Mouse (Mus musculus): ENCODE results near the gene Tsc22d4. TPM values are rescaled to one million over a fixed set of nuclear protein-coding genes. Genes with fewer than 3 reads are reported as not detected.
A peak's percentile ranks its signal among the peaks of the same experiment; 100 is the strongest.

Gene Tsc22d4
- polyA plus RNA-seq, 1 experiment = 51.8 TPM

DNA sequence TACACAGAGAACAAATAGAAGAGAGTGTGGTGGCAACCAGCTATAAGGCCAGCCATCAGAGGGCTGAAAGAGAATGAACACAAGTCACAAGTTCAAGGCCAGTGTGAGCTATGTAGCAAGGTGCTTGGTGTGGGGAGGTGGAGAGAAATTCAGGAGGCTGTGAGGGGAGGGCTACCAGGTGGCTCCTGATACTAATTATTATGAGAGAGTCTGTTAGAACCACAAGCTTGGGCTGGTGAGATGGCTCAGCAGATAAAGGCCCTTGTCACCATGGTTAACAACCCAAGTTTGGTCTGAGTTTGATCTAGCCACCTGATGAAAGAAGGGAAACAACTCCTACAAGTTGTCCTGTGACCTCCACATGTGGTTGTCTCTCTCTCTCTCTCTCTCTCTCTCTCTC is 27.2 kb downstream of the Tsc22d4 start:
- TF ChIP-seq CTCF (IDR thresholded peaks at IDR 0.05; ENCODE audit: borderline replicate concordance, extremely low read depth, insufficient read depth, insufficient read length) (no peak), POLR2A (IDR thresholded peaks at IDR 0.05; ENCODE audit: borderline replicate concordance, extremely low read depth, insufficient read depth, insufficient read length, poor library complexity, severe bottlenecking) (no peak)
- DNase-seq (ENCODE audit: low read depth) = no peak

DNA sequence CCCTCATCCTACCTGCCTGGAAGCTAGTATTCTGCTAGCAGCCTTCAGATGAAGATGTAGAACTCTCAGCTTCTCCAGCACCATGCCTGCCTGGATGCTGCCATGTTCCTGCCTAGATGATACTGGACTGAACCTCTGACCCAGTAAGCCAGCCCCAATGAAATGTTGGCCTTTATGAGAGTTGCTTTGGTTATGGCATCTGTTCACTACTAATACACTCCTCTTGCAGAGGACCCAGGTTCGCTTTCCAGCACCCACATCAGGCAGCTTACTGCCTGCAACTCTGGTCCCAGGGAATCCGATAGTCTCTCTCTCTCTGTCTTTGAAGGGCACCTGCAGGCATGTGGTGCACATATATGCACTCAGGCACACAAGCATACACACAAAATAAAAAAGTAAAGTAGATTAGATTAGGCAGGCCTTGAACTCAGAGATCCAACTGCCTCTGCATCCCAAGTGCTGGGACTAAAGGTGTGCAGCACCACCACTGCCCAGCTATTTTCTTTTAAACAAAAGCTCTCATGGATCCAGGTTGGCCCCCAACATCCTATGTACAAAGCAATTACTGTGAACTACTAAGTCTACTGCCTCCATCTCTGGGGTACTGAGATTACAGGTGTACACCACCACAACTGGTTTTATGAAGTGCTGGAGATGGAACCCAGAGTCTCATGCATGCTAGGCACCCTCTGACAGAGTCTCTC is 30.2 kb downstream of the Tsc22d4 start:
- no peak for DNase-seq (ENCODE audit: low read depth)
- TF ChIP-seq POLR2A (IDR thresholded peaks at IDR 0.05; ENCODE audit: borderline replicate concordance, extremely low read depth, insufficient read depth, insufficient read length, poor library complexity, severe bottlenecking) = no peak
- no peak for TF ChIP-seq CTCF (IDR thresholded peaks at IDR 0.05; ENCODE audit: borderline replicate concordance, extremely low read depth, insufficient read depth, insufficient read length)

DNA sequence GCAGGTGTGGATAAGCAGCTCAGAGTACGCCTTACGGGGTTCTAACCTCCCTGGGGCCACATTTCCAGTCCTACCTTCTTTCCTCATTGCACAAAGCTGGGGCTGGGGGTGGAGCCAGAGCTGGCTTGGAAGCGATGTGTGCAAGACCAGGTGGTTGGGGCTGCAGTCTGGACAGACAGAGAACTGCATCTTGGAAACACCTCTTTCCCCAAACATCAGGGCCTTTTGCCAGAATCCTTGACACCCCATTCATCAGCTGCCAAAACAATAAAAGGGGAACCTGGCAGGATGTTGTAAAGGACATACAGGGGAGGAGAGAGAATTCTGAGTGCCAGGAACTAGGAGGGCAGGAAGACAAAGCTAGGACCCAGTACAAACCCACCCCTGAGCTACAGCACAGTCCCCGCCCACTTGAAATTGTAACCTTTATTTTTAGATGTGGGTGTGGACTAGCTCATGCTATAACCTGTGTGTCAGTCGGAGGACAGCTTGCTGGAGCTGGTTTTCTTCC is 30.9 kb downstream of the Tsc22d4 start:
- TF ChIP-seq CTCF (IDR thresholded peaks at IDR 0.05; ENCODE audit: borderline replicate concordance, extremely low read depth, insufficient read depth, insufficient read length) (no peak), POLR2A (IDR thresholded peaks at IDR 0.05; ENCODE audit: borderline replicate concordance, extremely low read depth, insufficient read depth, insufficient read length, poor library complexity, severe bottlenecking) (no peak)
- DNase-seq (ENCODE audit: low read depth) = peak; percentile 63

DNA sequence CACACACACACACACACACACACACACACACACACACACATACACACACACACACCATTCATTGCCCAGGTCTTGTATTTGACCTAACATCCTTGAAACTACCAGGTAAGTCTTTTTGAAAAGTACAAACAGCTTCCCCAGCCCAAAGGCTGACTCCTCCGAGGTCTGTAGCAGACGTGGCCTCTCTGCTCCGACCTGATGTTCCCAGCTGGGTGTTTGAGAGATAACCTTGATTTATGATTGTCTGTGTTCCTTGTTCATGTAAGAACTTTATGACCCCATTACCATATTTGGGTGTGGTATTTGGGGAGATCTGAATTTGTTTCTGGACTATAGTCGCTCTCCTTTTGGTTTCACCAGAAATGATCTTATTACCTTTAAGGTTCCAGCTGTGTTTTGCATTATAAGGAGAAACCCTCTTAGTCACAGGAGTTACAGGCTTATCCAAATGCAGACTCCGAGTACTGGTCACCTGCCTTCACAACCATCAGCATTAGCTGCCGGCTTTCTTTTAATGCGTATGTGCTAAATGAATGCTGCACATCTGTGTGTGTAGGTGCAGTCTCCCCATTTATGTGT is 31.8 kb downstream of the Tsc22d4 start:
- no peak for DNase-seq (ENCODE audit: low read depth)
- no peak for TF ChIP-seq CTCF (IDR thresholded peaks at IDR 0.05; ENCODE audit: borderline replicate concordance, extremely low read depth, insufficient read depth, insufficient read length)
- TF ChIP-seq POLR2A (IDR thresholded peaks at IDR 0.05; ENCODE audit: borderline replicate concordance, extremely low read depth, insufficient read depth, insufficient read length, poor library complexity, severe bottlenecking) = no peak

DNA sequence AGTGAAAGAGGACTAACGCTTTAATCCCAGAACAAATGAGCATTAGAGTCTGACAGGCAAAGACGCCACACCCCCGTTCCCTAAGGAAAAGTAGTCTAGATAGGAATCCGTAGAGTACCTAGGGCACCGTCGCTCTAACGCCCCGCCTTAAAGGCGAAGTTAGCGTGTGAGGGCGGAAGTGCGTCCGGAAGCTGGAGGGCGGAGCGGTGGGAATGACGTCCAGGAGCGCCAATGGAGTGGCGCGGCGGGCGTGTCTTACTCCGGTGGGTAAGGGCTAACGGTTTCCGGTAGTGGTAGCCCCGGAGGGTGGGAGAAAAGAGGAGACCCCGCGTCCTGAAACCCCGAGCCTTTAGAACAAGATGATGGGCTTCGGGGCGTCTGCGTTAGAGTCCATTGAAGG is 33.1 kb downstream of the Tsc22d4 start, which contains the start of gene Ppp1r35:
TSS of gene Ppp1r35 (plus strand) at position 215 of the 400 bp plus-strand sequence.
- TF ChIP-seq POLR2A (IDR thresholded peaks at IDR 0.05; ENCODE audit: borderline replicate concordance, extremely low read depth, insufficient read depth, insufficient read length, poor library complexity, severe bottlenecking) (no peak), CTCF (IDR thresholded peaks at IDR 0.05; ENCODE audit: borderline replicate concordance, extremely low read depth, insufficient read depth, insufficient read length) (no peak)

GRCm38 (mm10) chr5:137779053-137779933 is 33.8 kb downstream of the Tsc22d4 start:
- TF ChIP-seq POLR2A (IDR thresholded peaks at IDR 0.05; ENCODE audit: borderline replicate concordance, extremely low read depth, insufficient read depth, insufficient read length, poor library complexity, severe bottlenecking) = no peak
- TF ChIP-seq CTCF (IDR thresholded peaks at IDR 0.05; ENCODE audit: borderline replicate concordance, extremely low read depth, insufficient read depth, insufficient read length) = no peak
- no peak for DNase-seq (ENCODE audit: low read depth)

More for the DNA sequence above, 33.1 kb downstream of the Tsc22d4 start, which contains the start of gene Ppp1r35:
- peak; percentile 99 for DNase-seq (ENCODE audit: low read depth)

GRCm38 (mm10) chr5:137781661-137782060 is 36.1 kb downstream of the Tsc22d4 start:
- TF ChIP-seq POLR2A (IDR thresholded peaks at IDR 0.05; ENCODE audit: borderline replicate concordance, extremely low read depth, insufficient read depth, insufficient read length, poor library complexity, severe bottlenecking) (no peak), CTCF (IDR thresholded peaks at IDR 0.05; ENCODE audit: borderline replicate concordance, extremely low read depth, insufficient read depth, insufficient read length) (no peak)
- no peak for DNase-seq (ENCODE audit: low read depth)

- no peak for DNase-seq (ENCODE audit: low read depth)
- TF ChIP-seq POLR2A (IDR thresholded peaks at IDR 0.05; ENCODE audit: borderline replicate concordance, extremely low read depth, insufficient read depth, insufficient read length, poor library complexity, severe bottlenecking) = no peak
- TF ChIP-seq CTCF (IDR thresholded peaks at IDR 0.05; ENCODE audit: borderline replicate concordance, extremely low read depth, insufficient read depth, insufficient read length) = no peak
Measured at GRCm38 (mm10) chr5:137782776-137783522, 37.4 kb downstream of the Tsc22d4 start.

DNA sequence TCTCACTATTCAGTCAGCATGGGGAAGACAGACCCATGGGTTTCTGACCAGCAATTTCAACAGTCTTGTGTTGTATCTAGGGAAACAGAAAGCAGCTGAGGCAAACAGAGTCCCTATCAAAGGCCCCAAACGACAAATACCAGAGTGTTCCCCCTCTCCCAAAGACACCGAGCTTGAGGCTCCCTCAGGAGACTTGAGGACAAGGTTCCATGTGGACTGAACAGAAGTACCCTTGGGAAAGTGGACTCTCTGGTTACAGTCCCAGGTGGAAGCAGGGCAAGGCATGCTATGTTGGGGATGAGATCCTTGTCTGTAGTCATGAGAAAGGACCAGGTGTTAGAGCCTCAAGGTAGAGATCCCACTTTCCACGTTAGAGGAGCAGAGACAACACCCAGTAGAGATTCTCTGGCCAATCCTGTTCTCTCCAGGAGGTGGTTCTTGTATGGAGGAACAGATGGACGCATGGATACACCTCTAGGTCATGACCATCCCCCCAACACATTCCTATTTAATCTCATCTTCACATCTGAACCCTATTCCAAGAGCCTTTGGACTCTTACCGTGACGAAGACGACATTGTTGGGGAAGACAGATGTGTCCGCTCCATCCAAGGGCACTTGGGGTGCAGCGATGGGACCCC is 38.5 kb downstream of the Tsc22d4 start:
- no peak for DNase-seq (ENCODE audit: low read depth)
- TF ChIP-seq CTCF (IDR thresholded peaks at IDR 0.05; ENCODE audit: borderline replicate concordance, extremely low read depth, insufficient read depth, insufficient read length) = no peak
- TF ChIP-seq POLR2A (IDR thresholded peaks at IDR 0.05; ENCODE audit: borderline replicate concordance, extremely low read depth, insufficient read depth, insufficient read length, poor library complexity, severe bottlenecking) = no peak

DNA sequence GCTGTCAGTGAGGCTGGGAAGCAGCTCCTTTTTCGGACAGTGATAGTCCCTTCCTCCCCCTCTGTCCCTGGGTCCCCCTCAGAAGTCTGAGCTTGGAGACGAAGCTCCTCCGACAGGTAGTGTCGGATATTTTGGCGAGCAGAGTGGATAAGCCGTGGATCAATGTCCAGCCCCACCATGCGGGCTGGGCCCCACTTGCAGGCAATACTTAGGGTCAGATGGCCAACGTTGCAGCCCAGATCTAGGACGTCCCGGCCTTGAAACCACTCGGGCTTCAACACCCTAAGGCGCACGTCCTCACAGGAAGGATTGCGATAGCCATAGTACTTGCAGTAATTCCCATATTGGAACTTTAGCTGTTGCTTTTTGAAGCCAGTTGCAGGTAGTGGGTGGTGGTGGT is 39.0 kb downstream of the Tsc22d4 start:
- TF ChIP-seq CTCF (IDR thresholded peaks at IDR 0.05; ENCODE audit: borderline replicate concordance, extremely low read depth, insufficient read depth, insufficient read length) = no peak
- TF ChIP-seq POLR2A (IDR thresholded peaks at IDR 0.05; ENCODE audit: borderline replicate concordance, extremely low read depth, insufficient read depth, insufficient read length, poor library complexity, severe bottlenecking) = no peak
- no peak for DNase-seq (ENCODE audit: low read depth)
